Mouse (Mus musculus): Measurements from ENCODE around the gene Mybpc1. TPM values are rescaled to one million over a fixed set of nuclear protein-coding genes. Genes with fewer than 3 reads are reported as not detected.
"Not testable (repeated sequence)": the region's sequence is repeated elsewhere in the genome, so short reads cannot be mapped to it uniquely, and the experiment has no call there.

Mybpc1 gene
- total RNA-seq, 1 experiment from 2014 or later = 0.96 TPM

- DNase-seq = no peak
Measured at GRCm38 (mm10) chr10:88494959-88495587, 109.9 kb downstream of the Mybpc1 start.

GRCm38 (mm10) chr10:88492658-88493057 is 112.3 kb downstream of the Mybpc1 start:
- DNase-seq = no peak

GRCm38 (mm10) chr10:88491632-88492031 is 113.3 kb downstream of the Mybpc1 start:
- no peak for DNase-seq

GRCm38 (mm10) chr10:88488629-88489028 is 116.3 kb downstream of the Mybpc1 start:
- DNase-seq = no peak

- not testable (repeated sequence) for DNase-seq
Measured at GRCm38 (mm10) chr10:88482866-88483265, 122.1 kb downstream of the Mybpc1 start.

Other genes with a start within 250 kb of the Mybpc1 start
- gene Dram1, start 226.1 kb downstream of the Mybpc1 start, total RNA-seq (2021) = 6.0 and 7.8 TPM in 2 replicates
- gene Gnptab, start 226.0 kb downstream of the Mybpc1 start, total RNA-seq (2021) = 25.0 and 26.1 TPM in 2 replicates
- gene Sycp3, start 145.6 kb downstream of the Mybpc1 start, total RNA-seq (2021) = 0.85 and 1.8 TPM in 2 replicates
- 272 and 287 TPM in 2 replicates for gene Chpt1, start 101.1 kb downstream of the Mybpc1 start, total RNA-seq (2021)
- 2.6 and 2.8 TPM in 2 replicates for gene Spic, start 79.9 kb upstream of the Mybpc1 start, total RNA-seq (2021)
- 89.2 and 93.7 TPM in 2 replicates for gene Arl1, start 125.7 kb upstream of the Mybpc1 start, total RNA-seq (2021)
- gene Utp20, start 221.7 kb upstream of the Mybpc1 start, total RNA-seq (2021) = 27.1 and 28.3 TPM in 2 replicates